Mouse (Mus musculus): ENCODE measurements around the gene Rfc1.
"Not testable (repeated sequence)": the region's sequence is repeated elsewhere in the genome, so short reads cannot be mapped to it uniquely, and the experiment has no call there.

DNA sequence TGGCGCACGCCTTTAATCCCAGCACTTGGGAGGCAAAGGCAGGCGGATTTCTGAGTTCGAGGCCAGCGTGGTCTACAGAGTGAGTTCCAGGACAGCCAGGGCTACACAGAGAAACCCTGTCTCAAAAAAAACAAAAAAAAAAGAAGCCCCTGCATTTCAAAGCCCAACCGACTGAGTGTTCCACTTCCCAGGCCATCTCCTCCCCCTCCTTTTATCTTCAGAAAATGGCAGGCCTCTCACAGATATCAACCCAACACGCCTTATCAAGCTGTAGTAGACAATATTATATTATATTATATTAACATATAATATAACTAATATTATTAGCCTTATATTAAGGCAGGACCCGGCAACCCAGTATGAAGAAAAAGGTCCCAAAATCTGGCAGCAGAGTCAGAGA is 46.5 kb downstream of the Rfc1 start:
- TF ChIP-seq CTCF (conservative IDR thresholded peaks at IDR 0.05; ENCODE audit: insufficient read depth, insufficient read length, low read depth, low read length); POLR2A (IDR thresholded peaks at IDR 0.05; ENCODE audit: low read depth, low read length): not testable (repeated sequence)
